In the genomic region with DNA sequence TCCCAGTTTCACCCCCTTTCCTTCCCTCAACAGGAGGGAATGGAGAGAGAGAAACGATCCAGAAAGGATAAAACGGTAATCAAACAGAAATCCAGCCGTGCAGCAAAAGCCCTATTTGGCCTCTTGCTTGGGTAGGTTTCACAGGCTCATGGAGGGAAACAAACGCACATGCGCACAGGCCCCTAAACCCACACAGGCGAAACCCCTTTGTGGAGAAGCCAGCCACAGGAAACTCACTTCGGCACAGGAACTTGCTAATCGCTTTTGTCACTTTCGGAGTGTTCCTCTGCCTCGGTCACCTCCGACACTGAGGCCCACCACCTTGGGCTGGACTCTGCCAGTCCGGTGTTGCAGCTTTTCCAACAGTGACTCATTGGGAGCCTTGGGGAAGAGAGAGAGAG, we compare ENCODE assay signal across 9 mouse cellular contexts. TPM values are rescaled to one million over a fixed set of nuclear protein-coding genes. Genes with fewer than 3 reads are reported as not detected.
DNase-seq lines count a peak whose midpoint lies in the region; ATAC-seq and TF ChIP-seq lines count a peak whose summit lies in the region.
"Had no signal": no experiment of that assay in that cellular context is flagged by ENCODE, and none has a peak within 500 bp of the region (broad histone marks: within the 10 kb centered on the region; RNA-seq: fewer than 3 reads in every experiment).

No protein-coding gene starts in this region.

- TF ChIP-seq POLR2A in CH12.LX (IDR thresholded peaks at IDR 0.05; ENCODE audit: low read depth, low read length) = peak; percentile 81

- no peaks in the 10 kb centered on the region for H3K27me3 ChIP-seq in CH12.LX (replicated peaks)
- H3K27me3 ChIP-seq: embryonic facial prominence, embryonic 12.5 days had no signal

- no peaks in the 10 kb centered on the region for H3K9me3 ChIP-seq in CH12.LX (replicated peaks; ENCODE audit: low read length)
- H3K9me3 ChIP-seq: embryonic facial prominence, embryonic 12.5 days had no signal

- peak overlapping the region; percentile 77 for H3K9ac ChIP-seq in CH12.LX (ENCODE audit: insufficient read depth, low read depth)
- H3K9ac ChIP-seq: embryonic facial prominence, embryonic 12.5 days had no signal

- H3K4me1 ChIP-seq in CH12.LX (ENCODE audit: control insufficient read depth in 1 of 2, insufficient read depth in 2 of 2) = peaks cover 15 to 73% of the 10 kb centered on the region in 2 experiments

- H3K36me3 ChIP-seq in CH12.LX (replicated peaks in 1 of 2; ENCODE audit: control insufficient read depth in 1 of 2, insufficient read depth in 1 of 2, low read length in 1 of 2) = peaks cover 0 to 3% of the 10 kb centered on the region in 2 experiments
- H3K36me3 ChIP-seq: embryonic facial prominence, embryonic 12.5 days had no signal

- H3K4me3 ChIP-seq in CH12.LX (replicated peaks in 1 of 3; ENCODE audit: low read depth in 2 of 3, low read length in 2 of 3, poor library complexity in 1 of 3) = peak overlapping the region; percentile 65 to 69 (median 68)
- H3K4me3 ChIP-seq: embryonic facial prominence, embryonic 12.5 days had no signal

- TF ChIP-seq EP300 in CH12.LX (IDR thresholded peaks at IDR 0.05; ENCODE audit: low read length) = 0 out of 2 replicates have a peak, but pooled peaks have one; percentile 7

- dilution Hi-C loops in CH12.LX (cut with MboI; ENCODE audit: extremely low pct_ligation_motif_present, extremely low pct_unique_long_range_greater_than_20kb, low sequenced_read_pairs) = no loop called here

- ATAC-seq in megakaryocyte progenitor cell, adult 5-6 weeks (replicated peaks; ENCODE audit: poor library complexity) = peak; percentile 65

- peak overlapping the region; percentile 67 for H3K4me2 ChIP-seq in CH12.LX (ENCODE audit: insufficient read depth, low read depth, poor library complexity, severe bottlenecking)
- H3K4me2 ChIP-seq: embryonic facial prominence, embryonic 12.5 days had no signal

- DNase-seq in adrenal gland, adult 2 months = peak; percentile 7
- no peak for DNase-seq in adrenal gland, adult 18-20 months (ENCODE audit: low spot score in 2 of 2)
- DNase-seq in CH12.LX (ENCODE audit: extremely low read depth) = peak; percentile 94
- DNase-seq in heart, postnatal 36 days = peak; percentile 38 to 44
- no peak for DNase-seq in adipocyte (ENCODE audit: low spot score)
- no peak for DNase-seq in cerebellum, postnatal 4 days (ENCODE audit: low spot score in 2 of 2)
- DNase-seq in right cerebral cortex, postnatal 14 days = no peak

- peaks cover 48% of the 10 kb centered on the region for H3K79me2 ChIP-seq in CH12.LX (replicated peaks; ENCODE audit: control insufficient read depth, extremely low read depth, insufficient read depth, poor library complexity, severe bottlenecking)

- TF ChIP-seq CTCF in CH12.LX (conservative IDR thresholded peaks at IDR 0.05 in 1 of 2, IDR thresholded peaks at IDR 0.05 in 1 of 2; ENCODE audit: low read depth in 2 of 2, low read length in 2 of 2) = no peak

- in situ Hi-C loops in CH12.LX (cut with MboI; ENCODE audit: low pct_ligation_motif_present, low pct_unique_long_range_greater_than_20kb, low sequenced_read_pairs) = no loop called here

- TF ChIP-seq RAD21 in CH12.LX (IDR thresholded peaks at IDR 0.05; ENCODE audit: low read depth, low read length) = no peak

- intact Hi-C loops in heart, postnatal 36 days (cut with DNase I) = no loop called here

- peak overlapping the region; percentile 82 for H3K27ac ChIP-seq in CH12.LX (ENCODE audit: insufficient read depth, low read depth)
- H3K27ac ChIP-seq: embryonic facial prominence, embryonic 12.5 days had no signal

TF ChIP-seq in CH12.LX, 34 proteins besides CTCF, POLR2A, EP300 and RAD21:
- no peak for TF ChIP-seq ZKSCAN1 (IDR thresholded peaks at IDR 0.05; ENCODE audit: borderline replicate concordance, low read depth, low read length)
- TF ChIP-seq CHD1 (IDR thresholded peaks at IDR 0.05; ENCODE audit: low read depth, low read length) = peak; percentile 92; the same call in 1 of the 2 replicates
- no peak for TF ChIP-seq PAX5 (IDR thresholded peaks at IDR 0.05; ENCODE audit: low read length)
- TF ChIP-seq E2F4 (IDR thresholded peaks at IDR 0.05; ENCODE audit: insufficient replicate concordance, low read depth, low read length) = no peak
- TF ChIP-seq ETS1 (conservative IDR thresholded peaks at IDR 0.05; ENCODE audit: low read depth, low read length) = no peak; the same call in 1 of the 2 replicates
- peak; percentile 61 for TF ChIP-seq ZMIZ1 (IDR thresholded peaks at IDR 0.05; ENCODE audit: low read depth, low read length)
- no peak for TF ChIP-seq USF1 (IDR thresholded peaks at IDR 0.05; ENCODE audit: low read depth, low read length)
- no peak for TF ChIP-seq JUN (IDR thresholded peaks at IDR 0.05; ENCODE audit: insufficient read depth, low read depth, low read length)
- peak; percentile 45; the same call in 1 of the 2 replicates for TF ChIP-seq BHLHE40 (IDR thresholded peaks at IDR 0.05; ENCODE audit: low read depth, low read length)
- peak; percentile 5; the same call in 1 of the 2 replicates for TF ChIP-seq MAFK (IDR thresholded peaks at IDR 0.05; ENCODE audit: insufficient replicate concordance, low read length)
- TF ChIP-seq TBP (conservative IDR thresholded peaks at IDR 0.05; ENCODE audit: low read depth, low read length) = peak; percentile 61; the same call in 1 of the 2 replicates
- no peak for TF ChIP-seq ZNF384 (IDR thresholded peaks at IDR 0.05; ENCODE audit: low read depth, low read length)
- no peak for TF ChIP-seq CHD2 (IDR thresholded peaks at IDR 0.05; ENCODE audit: low read length)
- TF ChIP-seq JUND (conservative IDR thresholded peaks at IDR 0.05; ENCODE audit: low read depth, low read length) = no peak
- TF ChIP-seq UBTF (IDR thresholded peaks at IDR 0.05; ENCODE audit: low read depth, low read length) = no peak
- TF ChIP-seq NRF1 (IDR thresholded peaks at IDR 0.05; ENCODE audit: low read depth, low read length) = peak; percentile 87
- 0 out of 2 replicates have a peak, but pooled peaks have one; percentile 58 for TF ChIP-seq MEF2A (IDR thresholded peaks at IDR 0.05; ENCODE audit: borderline replicate concordance, low read depth, low read length)
- TF ChIP-seq TCF12 (IDR thresholded peaks at IDR 0.05; ENCODE audit: low read depth, low read length) = peak; percentile 52; the same call in 1 of the 2 replicates
- TF ChIP-seq MAZ (IDR thresholded peaks at IDR 0.05; ENCODE audit: low read depth, low read length) = no peak
- TF ChIP-seq HCFC1 (IDR thresholded peaks at IDR 0.05; ENCODE audit: low read depth, low read length) = peak; percentile 66
- TF ChIP-seq IRF4 (IDR thresholded peaks at IDR 0.05; ENCODE audit: low read depth, low read length) = peak; percentile 54; the same call in 1 of the 2 replicates
- peak; percentile 83 for TF ChIP-seq MYC (IDR thresholded peaks at IDR 0.05; ENCODE audit: low read depth, low read length)
- TF ChIP-seq ZC3H11A (IDR thresholded peaks at IDR 0.05; ENCODE audit: low read depth, low read length) = no peak
- TF ChIP-seq KAT2A (IDR thresholded peaks at IDR 0.05; ENCODE audit: insufficient replicate concordance, low read length) = no peak
- TF ChIP-seq RCOR1 (conservative IDR thresholded peaks at IDR 0.05; ENCODE audit: low read depth, low read length) = peak; percentile 73; the same call in 1 of the 2 replicates
- TF ChIP-seq POLR2AphosphoS2 (IDR thresholded peaks at IDR 0.05; ENCODE audit: low read depth, low read length) = peak; percentile 71
- TF ChIP-seq MAX (IDR thresholded peaks at IDR 0.05; ENCODE audit: low read length) = peak; percentile 92
- no peak for TF ChIP-seq GABPA (IDR thresholded peaks at IDR 0.05; ENCODE audit: insufficient replicate concordance, low read depth, low read length)
- TF ChIP-seq NELFE (IDR thresholded peaks at IDR 0.05; ENCODE audit: low read depth, low read length) = peak; percentile 85
- no peak for TF ChIP-seq USF2 (conservative IDR thresholded peaks at IDR 0.05; ENCODE audit: low read depth, low read length)
- TF ChIP-seq SIN3A (IDR thresholded peaks at IDR 0.05; ENCODE audit: low read length) = peak; percentile 92
- TF ChIP-seq MXI1 (IDR thresholded peaks at IDR 0.05; ENCODE audit: low read depth, low read length) = peak; percentile 81; the same call in 1 of the 2 replicates
- peak; percentile 73 for TF ChIP-seq ELF1 (IDR thresholded peaks at IDR 0.05; ENCODE audit: low read depth, low read length)
- TF ChIP-seq SMC3 (IDR thresholded peaks at IDR 0.05; ENCODE audit: low read depth, low read length) = no peak

RNA-seq across cellular contexts. Expression of a gene that starts 2.3 kb away (rescaled TPM):
- under 1 TPM; 0.52 to 0.69 TPM for total RNA-seq in adrenal gland, adult 2 months (2021)
- 0.18 and 0.29 TPM in 2 replicates for polyA plus RNA-seq in adrenal gland, adult 2 months (2012; rRNA removed)
- total RNA-seq in adrenal gland, adult 18-20 months (2021) = under 1 TPM; 0.23 to 0.54 TPM
- total RNA-seq in CH12.LX (2012; rRNA removed) = 18.9 and 23.3 TPM in 2 replicates
- total RNA-seq in CH12.LX (2014; rRNA removed) = 20.0 and 22.1 TPM in 2 replicates
- 12.1 and 13.7 TPM in 2 replicates for polyA plus RNA-seq in CH12.LX (2012; ENCODE audit: insufficient read length, low read depth)
- under 1 TPM; 0.42 to 0.92 TPM for total RNA-seq in heart, postnatal 36 days (2021)
- 13.3 and 15.3 TPM in 2 replicates for total RNA-seq in megakaryocyte progenitor cell, adult 5-6 weeks (2015)
- 18.2 and 18.6 TPM in 2 replicates for total RNA-seq in megakaryocyte progenitor cell, adult 5-6 weeks (2017)

Comparison
In these comparisons a context has a peak if more than half of its experiments do, and no peak if none do; other contexts are left out.
1. DNase-seq: peak in adrenal gland, adult 2 months (single experiment), CH12.LX (single experiment) and heart, postnatal 36 days (2 of 2); none in adrenal gland, adult 18-20 months (0 of 2), adipocyte (single experiment), cerebellum, postnatal 4 days (0 of 2) and right cerebral cortex, postnatal 14 days (single experiment).
2. RNA of a gene that starts 2.3 kb away (total RNA-seq): 18.9 to 23.3 TPM in CH12.LX and 13.3 to 18.6 TPM in megakaryocyte progenitor cell, adult 5-6 weeks; 0.42 to 0.92 TPM in heart, postnatal 36 days, 0.52 to 0.69 TPM in adrenal gland, adult 2 months and 0.23 to 0.54 TPM in adrenal gland, adult 18-20 months; every median in the first group is over 4 times any median in the second.